Mouse (Mus musculus) megakaryocyte progenitor cell, adult 5-6 weeks (primary cell): ENCODE data around the gene Fyb2. TPM values are rescaled to one million over a fixed set of nuclear protein-coding genes. Genes with fewer than 3 reads are reported as not detected.
A peak's percentile ranks its signal among the peaks of the same experiment; 100 is the strongest.

Experiments
- ATAC-seq: replicated peaks from 2 replicates; pipeline ENCODE4 v1.8.0; 2016; ENCODE audit warnings: mild to moderate bottlenecking, moderate TSS enrichment, inconsistent platforms; ENCODE audit not compliant: poor library complexity
- total RNA-seq, 2 experiments: library from RNA; stranded (forward) in 1 of 2; stranded (reverse) in 1 of 2; fragments of 157-497, 149-512 nt in 1 of 2; fragments of 200-1000 nt in 1 of 2; gene quantifications; 2 replicates each; pipeline versions ENCODE4 v1.2.3 to v1.2.4; 2015 to 2017

Gene Fyb2
- total RNA-seq, 2 experiments from 2014 or later = not detected

DNA sequence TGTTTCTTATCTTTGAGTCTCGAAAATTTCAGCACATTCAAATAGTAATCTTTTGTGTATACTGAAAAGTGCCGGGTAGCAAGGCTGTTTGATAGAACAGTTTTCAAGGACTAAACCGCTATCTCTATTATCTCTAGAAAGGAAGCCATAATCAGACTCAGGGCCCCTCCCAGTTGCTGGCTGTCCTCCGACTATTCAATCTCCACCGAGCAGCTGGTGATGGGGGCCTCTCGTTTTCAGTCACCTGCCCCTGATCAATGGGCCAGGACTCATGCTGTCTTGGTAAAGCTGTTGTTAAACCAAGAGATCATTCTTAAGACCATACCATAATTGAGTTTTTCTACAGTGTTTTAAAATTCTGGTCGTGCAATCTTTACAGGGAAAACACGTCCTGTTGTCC, 90.9 kb downstream of the Fyb2 start:
- ATAC-seq = 0 out of 2 replicates have a peak, but pooled peaks have one; percentile 26

DNA sequence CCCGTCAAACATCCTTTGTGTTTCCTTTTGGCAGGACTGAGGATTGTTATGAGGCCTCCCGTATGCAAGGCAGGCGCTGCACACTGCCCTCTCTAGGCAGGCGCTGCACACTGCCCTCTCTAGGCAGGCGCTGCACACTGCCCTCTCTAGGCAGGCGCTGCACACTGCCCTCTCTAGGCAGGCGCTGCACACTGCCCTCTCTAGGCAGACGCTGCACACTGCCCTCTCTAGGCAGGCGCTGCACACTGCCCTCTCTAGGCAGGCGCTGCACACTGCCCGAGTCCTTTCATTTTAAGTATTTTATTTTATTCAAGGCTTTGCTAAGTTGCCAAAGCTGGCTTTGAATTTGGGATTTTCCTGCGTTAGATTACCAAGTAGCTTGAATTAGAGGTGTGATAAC, 91.4 kb downstream of the Fyb2 start:
- ATAC-seq = 0 out of 2 replicates have a peak, but pooled peaks have one; percentile 19

DNA sequence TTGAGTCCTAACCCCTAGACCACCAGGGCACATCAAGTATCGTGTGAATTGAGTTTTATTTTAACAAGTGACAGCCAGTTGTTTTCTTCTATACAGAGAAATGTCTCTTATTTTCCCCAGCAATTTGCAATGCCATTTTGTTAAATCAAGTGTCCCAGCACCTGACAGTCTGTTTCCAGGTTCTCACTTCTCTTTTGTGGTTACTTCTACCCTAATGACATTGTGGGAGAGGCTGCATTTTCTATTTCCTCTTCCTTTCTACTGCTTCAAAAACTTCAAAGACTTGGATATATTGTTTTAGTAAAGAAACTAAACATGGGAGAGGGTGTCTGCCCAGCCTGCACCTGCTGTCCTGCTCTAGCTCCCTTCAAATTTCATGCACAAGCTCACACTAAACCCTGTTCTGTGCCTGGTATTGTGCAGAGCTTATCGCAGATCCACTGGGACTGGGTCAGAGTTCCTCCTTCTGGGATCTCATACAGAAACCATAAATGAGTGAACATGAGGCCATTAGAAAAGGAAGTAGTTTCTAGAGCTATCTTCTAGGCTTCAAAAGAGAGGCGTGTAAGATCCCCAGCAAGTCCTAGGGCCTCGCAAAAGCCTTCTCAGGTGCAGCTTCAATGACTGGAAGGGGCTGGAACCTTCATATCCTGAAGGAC, 94.2 kb downstream of the Fyb2 start:
- peak; percentile 79 for ATAC-seq

DNA sequence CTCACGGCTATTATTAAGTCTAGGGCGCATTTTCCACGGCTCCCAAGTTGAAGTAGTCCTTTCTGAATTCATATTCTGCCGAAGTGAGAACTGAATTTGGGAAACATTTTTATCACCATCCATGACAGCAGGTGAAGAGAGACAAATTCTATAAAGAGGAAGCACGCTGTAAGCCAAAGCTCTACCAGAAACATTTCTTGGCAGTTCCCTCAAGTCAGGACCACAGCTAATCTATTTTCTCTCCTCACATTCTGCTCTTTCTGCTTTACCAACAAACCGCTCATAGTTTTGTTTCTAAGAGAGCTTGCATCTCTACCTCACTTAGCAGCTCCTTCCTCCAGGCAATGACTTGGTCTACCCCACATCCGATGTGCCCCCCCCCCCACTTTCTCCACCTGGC, 100.5 kb downstream of the Fyb2 start:
- no peak for ATAC-seq

DNA sequence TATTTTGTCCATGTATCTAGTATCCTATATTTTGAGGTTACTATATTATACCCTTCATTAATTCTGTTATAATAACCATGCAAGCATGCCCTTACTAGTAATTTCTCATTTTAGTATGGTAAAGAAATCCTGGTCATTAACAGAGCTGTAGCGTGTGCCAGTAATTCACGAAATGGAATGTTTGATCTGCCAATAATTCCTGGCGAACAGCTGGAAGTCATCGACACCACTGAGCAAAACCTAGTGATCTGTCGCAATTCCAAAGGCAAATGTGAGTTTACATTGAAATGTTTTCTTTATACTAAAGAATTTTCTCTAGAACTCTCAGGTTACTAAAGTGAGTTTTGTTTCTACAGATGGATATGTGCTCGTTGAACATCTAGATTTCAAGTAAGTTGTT, 102.2 kb downstream of the Fyb2 start:
- ATAC-seq = no peak

DNA sequence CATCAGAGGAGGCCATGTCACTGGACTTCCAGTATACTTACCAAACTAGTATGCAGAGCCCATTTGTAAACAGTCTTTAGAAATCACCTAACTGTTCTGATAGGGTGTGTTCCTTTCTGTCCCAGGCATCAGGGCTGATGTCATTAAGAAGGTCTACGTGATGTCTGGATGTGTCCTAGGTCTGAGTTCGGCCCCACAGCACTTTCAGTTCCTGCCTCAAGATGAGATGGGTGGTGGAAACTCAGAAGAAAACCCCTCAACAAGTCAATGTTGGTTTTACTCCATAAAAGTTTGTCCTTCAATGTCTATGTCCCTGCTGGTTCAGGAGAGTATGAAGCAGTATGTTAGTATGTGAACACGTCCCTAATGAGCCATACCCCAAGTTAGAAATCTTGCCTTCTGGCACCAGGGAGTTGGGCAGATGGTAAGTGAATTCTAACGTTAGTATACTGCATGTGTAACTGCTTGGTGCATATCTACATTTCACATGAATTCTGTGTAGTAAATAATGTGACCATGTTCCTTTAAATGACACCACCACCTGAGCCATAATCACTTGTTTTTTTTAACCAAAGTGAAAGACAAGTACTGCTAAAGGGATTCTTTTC, 102.9 kb downstream of the Fyb2 start:
- no peak for ATAC-seq

DNA sequence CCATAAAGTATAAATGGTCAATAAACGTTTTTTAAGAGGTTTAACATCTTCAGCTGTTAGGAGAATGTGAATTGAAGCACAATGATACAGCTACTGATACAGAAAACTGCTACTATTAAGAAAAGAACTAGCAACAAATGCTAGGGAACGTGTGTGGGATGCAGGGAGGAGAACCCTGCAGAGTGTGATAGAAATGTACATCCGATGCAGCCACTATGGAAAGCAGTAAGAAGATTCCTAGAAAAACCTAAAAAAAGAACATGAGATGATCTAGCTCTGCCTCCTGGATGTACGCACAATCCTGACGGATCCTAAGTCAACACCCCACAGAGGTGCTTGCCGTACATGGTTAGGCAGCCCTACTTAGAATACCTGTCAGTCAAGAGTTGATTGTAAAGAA, 114.0 kb downstream of the Fyb2 start:
- no peak for ATAC-seq

DNA sequence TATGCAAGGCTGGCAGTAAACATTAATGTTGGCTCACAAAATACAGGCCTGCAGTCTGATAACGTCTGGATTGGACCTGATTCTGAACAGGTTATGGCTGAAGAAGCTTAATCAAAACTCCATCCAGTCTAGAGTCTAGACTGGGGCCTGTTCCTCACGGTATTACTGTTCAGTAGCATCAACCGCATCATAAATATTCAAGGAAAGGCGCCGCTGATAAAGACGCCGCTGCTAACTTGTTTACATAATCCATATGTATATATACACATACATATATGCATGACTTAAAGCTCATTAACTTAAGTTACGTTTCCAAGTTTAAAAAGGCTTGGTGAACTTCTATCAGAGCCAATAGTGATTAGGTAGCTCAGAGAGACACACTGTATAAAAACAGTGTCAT, 117.8 kb downstream of the Fyb2 start:
- no peak for ATAC-seq

DNA sequence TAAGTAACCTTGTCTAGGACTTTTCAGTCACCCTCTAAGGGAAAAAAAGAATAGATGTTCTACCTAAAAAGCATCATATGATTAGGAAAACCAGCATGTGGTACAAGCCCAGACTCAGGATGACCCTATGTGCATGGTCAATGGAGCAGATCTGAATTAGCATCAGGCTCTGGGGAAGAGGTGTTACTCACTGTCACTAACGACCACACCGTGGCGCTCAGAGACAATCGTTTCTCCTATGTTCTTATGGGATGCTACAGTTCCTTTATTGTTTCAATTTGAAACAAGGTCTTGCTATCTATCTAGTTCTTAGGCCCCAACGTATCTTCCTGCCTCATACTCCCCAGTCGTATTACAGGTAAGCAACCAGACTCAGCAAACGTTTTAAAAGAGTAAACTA, 119.9 kb downstream of the Fyb2 start:
- ATAC-seq = no peak

DNA sequence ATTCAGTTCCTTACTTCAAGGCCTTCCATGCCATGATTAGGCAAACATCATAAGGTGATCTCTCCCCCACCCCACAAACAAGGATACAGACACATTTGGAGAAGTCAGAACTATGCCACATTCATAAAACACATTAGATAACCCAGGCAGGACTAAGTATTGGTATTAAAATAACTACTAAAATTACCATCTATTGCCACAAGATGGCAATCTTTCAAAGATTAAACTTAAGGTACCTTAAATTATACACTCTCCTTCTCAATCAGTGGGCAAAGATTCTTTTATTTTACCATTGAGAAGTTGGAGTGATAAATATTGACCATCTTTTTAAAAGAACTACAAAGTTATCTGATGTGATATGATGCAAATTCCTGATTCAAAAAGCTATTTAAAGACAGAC, 121.0 kb downstream of the Fyb2 start:
- ATAC-seq = 0 out of 2 replicates have a peak, but pooled peaks have one; percentile 50

DNA sequence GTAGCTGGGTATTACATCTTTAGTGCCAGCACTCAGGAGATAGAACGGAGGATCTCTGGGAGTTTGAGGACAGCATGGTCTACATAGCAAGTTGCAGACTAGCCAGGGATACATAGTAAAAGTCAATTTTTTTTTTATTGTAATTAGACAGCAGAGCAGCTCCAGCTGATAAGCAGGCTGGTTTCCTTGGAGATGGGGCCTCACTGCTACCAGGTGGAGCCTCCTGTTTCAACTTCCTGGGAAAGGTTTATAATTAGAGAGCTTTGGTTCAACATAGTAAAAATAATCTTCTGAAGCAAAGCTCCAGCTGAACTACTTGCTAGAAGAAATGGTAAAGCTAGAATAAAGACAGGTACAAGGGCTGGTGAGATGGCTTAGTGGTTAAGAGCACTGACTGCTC, 136.8 kb downstream of the Fyb2 start:
- no peak for ATAC-seq

DNA sequence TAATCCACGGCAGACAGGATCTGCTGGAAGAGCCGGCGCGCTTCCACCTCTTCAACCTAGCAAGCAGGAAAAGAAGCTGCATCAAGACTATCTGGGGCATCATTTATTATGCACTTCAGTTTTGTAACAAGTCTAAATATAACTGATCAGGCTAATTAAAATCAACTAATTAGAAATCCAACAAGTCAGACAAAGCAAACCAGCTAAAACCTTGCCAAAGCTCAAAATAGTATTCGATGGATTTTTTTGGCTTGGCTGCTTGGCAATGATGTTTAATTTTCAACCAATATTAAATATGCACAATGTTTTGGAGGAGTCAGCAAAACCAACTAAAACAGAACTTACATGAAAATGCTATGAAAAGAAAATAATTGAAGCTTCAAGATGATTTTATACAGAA, 138.0 kb downstream of the Fyb2 start:
- no peak for ATAC-seq

Other genes starting within 250 kb of the Fyb2 start
- not detected in 2 replicates for gene C8b, start 147.1 kb upstream of the Fyb2 start, total RNA-seq (2015)
- gene C8b, start 147.1 kb upstream of the Fyb2 start, total RNA-seq (2017) = not detected in 2 replicates
- not detected in 2 replicates for gene Gm17662, start 56.1 kb upstream of the Fyb2 start, total RNA-seq (2015)
- not detected in 2 replicates for gene Gm17662, start 56.1 kb upstream of the Fyb2 start, total RNA-seq (2017)
- not detected in 2 replicates for gene C8a, start 37.1 kb upstream of the Fyb2 start, total RNA-seq (2015)
- not detected in 2 replicates for gene C8a, start 37.1 kb upstream of the Fyb2 start, total RNA-seq (2017)
- 0.20 and 0.42 TPM in 2 replicates for gene Prkaa2, start 196.4 kb downstream of the Fyb2 start, total RNA-seq (2015)
- 0.03 TPM in 1 of 2 replicates, not detected in the other for gene Prkaa2, start 196.4 kb downstream of the Fyb2 start, total RNA-seq (2017)
- 0.34 TPM in 1 of 2 replicates, not detected in the other for gene Plpp3, start 243.9 kb downstream of the Fyb2 start, total RNA-seq (2015)
- 0.14 TPM in 1 of 2 replicates, not detected in the other for gene Plpp3, start 243.9 kb downstream of the Fyb2 start, total RNA-seq (2017)